Mouse (Mus musculus): ENCODE data around the gene Mylk. TPM values are rescaled to one million over a fixed set of nuclear protein-coding genes. Genes with fewer than 3 reads are reported as not detected.

Gene Mylk
- total and polyA plus RNA-seq, 3 experiments: 0.04 to 0.10 TPM; not detected in 1

GRCm38 (mm10) chr16:34904876-34905275 lies 159.9 kb downstream of the Mylk start:
- Histone ChIP-seq H3K4me3 (replicated peaks in 1 of 3; ENCODE audit: low read depth in 2 of 3, low read length in 2 of 3, poor library complexity in 1 of 3) (no peak overlapping the region), H3K27ac (ENCODE audit: insufficient read depth, low read depth) (no peak overlapping the region), H3K79me2 (replicated peaks; ENCODE audit: control insufficient read depth, extremely low read depth, insufficient read depth, poor library complexity, severe bottlenecking) (no peaks in the 10 kb centered on the region), H3K27me3 (replicated peaks) (peaks cover 91% of the 10 kb centered on the region), H3K36me3 (replicated peaks in 1 of 2; ENCODE audit: control insufficient read depth in 1 of 2, insufficient read depth in 1 of 2, low read length in 1 of 2) (no peaks in the 10 kb centered on the region), H3K9me3 (replicated peaks; ENCODE audit: low read length) (no peaks in the 10 kb centered on the region), H3K4me2 (ENCODE audit: insufficient read depth, low read depth, poor library complexity, severe bottlenecking) (no peak overlapping the region), H3K4me1 (ENCODE audit: control insufficient read depth in 1 of 2, insufficient read depth in 2 of 2) (no peaks in the 10 kb centered on the region), H3K9ac (ENCODE audit: insufficient read depth, low read depth) (no peak overlapping the region)
- TF ChIP-seq MEF2A (IDR thresholded peaks at IDR 0.05; ENCODE audit: borderline replicate concordance, low read depth, low read length): no peak
- TF ChIP-seq KAT2A (IDR thresholded peaks at IDR 0.05; ENCODE audit: insufficient replicate concordance, low read length): no peak
- no peak for TF ChIP-seq MAX (IDR thresholded peaks at IDR 0.05; ENCODE audit: low read length)
- TF ChIP-seq NRF1 (IDR thresholded peaks at IDR 0.05; ENCODE audit: low read depth, low read length): no peak
- TF ChIP-seq ZC3H11A (IDR thresholded peaks at IDR 0.05; ENCODE audit: low read depth, low read length): no peak
- TF ChIP-seq BHLHE40 (IDR thresholded peaks at IDR 0.05; ENCODE audit: low read depth, low read length): no peak
- TF ChIP-seq JUN (IDR thresholded peaks at IDR 0.05; ENCODE audit: insufficient read depth, low read depth, low read length): no peak
- no peak for TF ChIP-seq GABPA (IDR thresholded peaks at IDR 0.05; ENCODE audit: insufficient replicate concordance, low read depth, low read length)
- no peak for TF ChIP-seq SMC3 (IDR thresholded peaks at IDR 0.05; ENCODE audit: low read depth, low read length)
- TF ChIP-seq IRF4 (IDR thresholded peaks at IDR 0.05; ENCODE audit: low read depth, low read length): no peak
- TF ChIP-seq ZKSCAN1 (IDR thresholded peaks at IDR 0.05; ENCODE audit: borderline replicate concordance, low read depth, low read length): no peak
- no peak for TF ChIP-seq RCOR1 (conservative IDR thresholded peaks at IDR 0.05; ENCODE audit: low read depth, low read length)
- no peak for TF ChIP-seq ZNF384 (IDR thresholded peaks at IDR 0.05; ENCODE audit: low read depth, low read length)
- no peak for TF ChIP-seq POLR2AphosphoS2 (IDR thresholded peaks at IDR 0.05; ENCODE audit: low read depth, low read length)
- no peak for TF ChIP-seq CHD1 (IDR thresholded peaks at IDR 0.05; ENCODE audit: low read depth, low read length)
- DNase-seq (ENCODE audit: extremely low read depth): no peak
- dilution Hi-C loops (cut with MboI; ENCODE audit: extremely low pct_ligation_motif_present, extremely low pct_unique_long_range_greater_than_20kb, low sequenced_read_pairs): no loop called here
- in situ Hi-C loops (cut with MboI; ENCODE audit: low pct_ligation_motif_present, low pct_unique_long_range_greater_than_20kb, low sequenced_read_pairs): loop anchor here (5.0 kb wide), 1 partner anchor 62 kb away; no protein-coding TSS in a partner anchor

GRCm38 (mm10) chr16:34909437-34909836 lies 164.4 kb downstream of the Mylk start:
- Histone ChIP-seq H3K27ac (ENCODE audit: insufficient read depth, low read depth) (no peak overlapping the region), H3K36me3 (replicated peaks in 1 of 2; ENCODE audit: control insufficient read depth in 1 of 2, insufficient read depth in 1 of 2, low read length in 1 of 2) (no peaks in the 10 kb centered on the region), H3K79me2 (replicated peaks; ENCODE audit: control insufficient read depth, extremely low read depth, insufficient read depth, poor library complexity, severe bottlenecking) (no peaks in the 10 kb centered on the region), H3K4me3 (replicated peaks in 1 of 3; ENCODE audit: low read depth in 2 of 3, low read length in 2 of 3, poor library complexity in 1 of 3) (no peak overlapping the region), H3K27me3 (replicated peaks) (peaks cover 94% of the 10 kb centered on the region), H3K9ac (ENCODE audit: insufficient read depth, low read depth) (no peak overlapping the region), H3K4me2 (ENCODE audit: insufficient read depth, low read depth, poor library complexity, severe bottlenecking) (no peak overlapping the region), H3K9me3 (replicated peaks; ENCODE audit: low read length) (no peaks in the 10 kb centered on the region), H3K4me1 (ENCODE audit: control insufficient read depth in 1 of 2, insufficient read depth in 2 of 2) (no peaks in the 10 kb centered on the region)
- TF ChIP-seq JUN (IDR thresholded peaks at IDR 0.05; ENCODE audit: insufficient read depth, low read depth, low read length) (no peak), GABPA (IDR thresholded peaks at IDR 0.05; ENCODE audit: insufficient replicate concordance, low read depth, low read length) (no peak)
- DNase-seq (ENCODE audit: extremely low read depth): no peak
- in situ Hi-C loops (cut with MboI; ENCODE audit: low pct_ligation_motif_present, low pct_unique_long_range_greater_than_20kb, low sequenced_read_pairs) (loop anchor here (5.0 kb wide), 1 partner anchor 58 kb away; no protein-coding TSS in a partner anchor), dilution Hi-C loops (cut with MboI; ENCODE audit: extremely low pct_ligation_motif_present, extremely low pct_unique_long_range_greater_than_20kb, low sequenced_read_pairs) (no loop called here)

Measured in CH12.LX (cell line).